Mouse (Mus musculus) neural tube, embryonic 11.5 days (tissue): Measurements from ENCODE around the gene Gm47289. TPM values are rescaled to one million over a fixed set of nuclear protein-coding genes. Genes with fewer than 3 reads are reported as not detected.

Experiments
- ATAC-seq: fragments of 200-750 bp; cut with Nextera tagmentation; 2 replicates; pipeline ENCODE4 v1.8.0; 2017; ENCODE audit warnings: moderate number of reproducible peaks, mild to moderate bottlenecking, moderate TSS enrichment, moderate library complexity; ENCODE audit not compliant: insufficient read depth, low FRiP score, low TSS enrichment
- DNase-seq: peaks from one replicate; pipeline ENCODE4 v3.0.0-alpha.2; 2015; ENCODE audit warnings: low spot score
- H3K27ac ChIP-seq: fragments of 300-500 bp; sonication (generic); 2 replicates; pipeline ENCODE4 v1.5.1; 2014; ENCODE audit warnings: low read depth, mild to moderate bottlenecking, low read length
- H3K27me3 ChIP-seq: fragments of 300-500 bp; sonication (generic); 2 replicates; pipeline ENCODE4 v1.6.1; 2014; ENCODE audit warnings: mild to moderate bottlenecking, low read length, mixed read lengths; ENCODE audit not compliant: control insufficient read depth, insufficient read depth
- H3K36me3 ChIP-seq: fragments of 300-500 bp; sonication (generic); 2 replicates; pipeline ENCODE4 v1.6.1; 2014; ENCODE audit warnings: mild to moderate bottlenecking, low read length, moderate library complexity, mixed read lengths; ENCODE audit not compliant: control insufficient read depth, insufficient read depth
- H3K4me1 ChIP-seq: fragments of 300-500 bp; sonication (generic); 2 replicates; pipeline ENCODE4 v1.6.1; 2014; ENCODE audit warnings: low read length, mixed read lengths; ENCODE audit not compliant: control insufficient read depth, insufficient read depth
- H3K4me2 ChIP-seq: fragments of 300-500 bp; sonication (generic); 2 replicates; pipeline ENCODE4 v1.6.1; 2014; ENCODE audit warnings: low read depth, mild to moderate bottlenecking, moderate library complexity
- H3K4me3 ChIP-seq: fragments of 300-500 bp; sonication (generic); 2 replicates; pipeline ENCODE4 v1.5.1; 2014; ENCODE audit warnings: low read depth, low read length
- H3K9ac ChIP-seq: fragments of 300-500 bp; sonication (generic); 2 replicates; pipeline ENCODE4 v1.6.1; 2014; ENCODE audit warnings: mild to moderate bottlenecking, low read length
- H3K9me3 ChIP-seq: fragments of 300-500 bp; sonication (generic); 2 replicates; pipeline ENCODE4 v1.6.1; 2016; ENCODE audit warnings: low read length; ENCODE audit not compliant: control insufficient read depth
- WGBS: fragments of 180-500 bp; shearing (Covaris S2); extraction: QIAGEN DNeasy Blood & Tissue Kit; methylation state at CpG from one replicate; pipeline ENCODE4 v1.1.7; 2014; 5-methylcytosine and 5-hydroxymethylcytosine counted together
- polyA plus RNA-seq: library from polyadenylated mRNA; unstranded; fragments of >200 nt; fragmentation: Nextera tagmentation; extraction: Ambion mirVana; gene quantifications from 2 replicates; pipeline ENCODE4 v1.2.1, GENCODE M21; 2014

Gene Gm47289
- polyA plus RNA-seq, 1 experiment from 2014 or later, result not detected

GRCm38 (mm10) chr9:119208998-119209397, 50.0 kb downstream of the Gm47289 start, which contains the start of gene Slc22a13:
TSS of gene Slc22a13 (minus strand) at chr9:119209098.
- Histone ChIP-seq H3K4me1 (no peaks in the 10 kb centered on the region), H3K9ac (no peak within 1 kb of the TSS), H3K27me3 (no peaks in the 10 kb centered on the region), H3K27ac (no peak within 1 kb of the TSS), H3K4me3 (no peak within 1 kb of the TSS), H3K4me2 (no peak within 1 kb of the TSS), H3K9me3 (no peaks in the 10 kb centered on the region), H3K36me3 (no peaks in the 10 kb centered on the region)
- 94% methylated on average over 4 of the region's 4 CpGs for WGBS
- no peak for ATAC-seq
- DNase-seq, result no peak

Other genes starting within 250 kb of the Gm47289 start
- 8.0 and 8.6 TPM in 2 replicates for gene Ctdspl, start 232.7 kb upstream of the Gm47289 start, polyA plus RNA-seq
- 12.1 and 12.2 TPM in 2 replicates for gene Vill, start 106.4 kb upstream of the Gm47289 start, polyA plus RNA-seq
- gene Plcd1, start 65.7 kb upstream of the Gm47289 start, polyA plus RNA-seq, result 26.3 and 30.5 TPM in 2 replicates
- 0.92 and 0.97 TPM in 2 replicates for gene Dlec1, start 56.7 kb upstream of the Gm47289 start, polyA plus RNA-seq
- 1.2 and 1.4 TPM in 2 replicates for gene Acaa1b, start 2.1 kb upstream of the Gm47289 start, polyA plus RNA-seq
- gene Slc22a13, start 49.9 kb downstream of the Gm47289 start, polyA plus RNA-seq, result not detected in 2 replicates
- 15.8 and 17.1 TPM in 2 replicates for gene Oxsr1, start 163.3 kb downstream of the Gm47289 start, polyA plus RNA-seq
- gene Acaa1a, start 180.5 kb downstream of the Gm47289 start, polyA plus RNA-seq, result 69.4 and 75.1 TPM in 2 replicates
- 7.2 and 7.9 TPM in 2 replicates for gene Myd88, start 182.2 kb downstream of the Gm47289 start, polyA plus RNA-seq
- 5.6 and 6.7 TPM in 2 replicates for gene Xylb, start 198.2 kb downstream of the Gm47289 start, polyA plus RNA-seq
- not detected in 2 replicates for gene Slc22a14, start 206.4 kb downstream of the Gm47289 start, polyA plus RNA-seq
- 87.2 and 99.6 TPM in 2 replicates for gene Acvr2b, start 243.0 kb downstream of the Gm47289 start, polyA plus RNA-seq